Mouse (Mus musculus): Measurements from ENCODE around the gene Ntf5. TPM values are rescaled to one million over a fixed set of nuclear protein-coding genes. Genes with fewer than 3 reads are reported as not detected.

Ntf5 gene
- total RNA-seq, 1 experiment, result 2.4 TPM

- Histone ChIP-seq H3K36me3 (ENCODE audit: control insufficient read depth, insufficient read depth, low read length, poor library complexity, severe bottlenecking) (peaks cover 2% of the 10 kb centered on the region; the same call in 1 of the 2 replicates), H3K9me3 (ENCODE audit: control insufficient read depth, insufficient read depth, low read depth, low read length) (no peaks in the 10 kb centered on the region), H3K9ac (ENCODE audit: insufficient read depth, low read depth, low read length, poor library complexity, severe bottlenecking) (peak overlapping the region; percentile 83), H3K4me3 (ENCODE audit: insufficient read depth in 1 of 2, low read depth in 1 of 2, low read length in 2 of 2, poor library complexity in 1 of 2, severe bottlenecking in 1 of 2) (peak overlapping the region; percentile 73 to 81), H3K4me1 (ENCODE audit: control insufficient read depth in 2 of 2, insufficient read depth in 2 of 2, low read length in 2 of 2, poor library complexity in 1 of 2) (peaks cover 2 to 18% of the 10 kb centered on the region in 2 experiments; a peak in 3 of 4 replicates), H3K27ac (ENCODE audit: insufficient read depth, low read depth, low read length, poor library complexity, severe bottlenecking) (peak overlapping the region; percentile 33; the same call in 1 of the 2 replicates)
- in situ Hi-C loops (cut with MboI; ENCODE audit: low sequenced_read_pairs in 2 of 2, unreplicated experiment in 2 of 2), result no loop called here
- DNase-seq (ENCODE audit: low read depth, low spot score), result peak; percentile 91
- TF ChIP-seq ZNF384 (IDR thresholded peaks at IDR 0.05; ENCODE audit: low read depth, low read length), result peak; percentile 95
- TF ChIP-seq MAFK (IDR thresholded peaks at IDR 0.05; ENCODE audit: insufficient read depth, low read depth, low read length), result no peak
- no peak for TF ChIP-seq CHD2 (IDR thresholded peaks at IDR 0.05; ENCODE audit: low read depth, low read length)
- peak; percentile 65; the same call in 1 of the 2 replicates for TF ChIP-seq HCFC1 (IDR thresholded peaks at IDR 0.05; ENCODE audit: borderline replicate concordance, insufficient read depth, low read length)
Observed at GRCm38 (mm10) chr7:45367020-45367880, 46.2 kb upstream of the Ntf5 start.

- in situ Hi-C loops (cut with MboI; ENCODE audit: low sequenced_read_pairs in 2 of 2, unreplicated experiment in 2 of 2), result no loop called here
- Histone ChIP-seq H3K9ac (ENCODE audit: insufficient read depth, low read depth, low read length, poor library complexity, severe bottlenecking) (peak overlapping the region; percentile 83), H3K4me1 (ENCODE audit: control insufficient read depth in 2 of 2, insufficient read depth in 2 of 2, low read length in 2 of 2, poor library complexity in 1 of 2) (peaks cover 2 to 18% of the 10 kb centered on the region in 2 experiments; a peak in 2 of 4 replicates), H3K4me3 (ENCODE audit: insufficient read depth in 1 of 2, low read depth in 1 of 2, low read length in 2 of 2, poor library complexity in 1 of 2, severe bottlenecking in 1 of 2) (peak overlapping the region; percentile 72 to 81), H3K36me3 (ENCODE audit: control insufficient read depth, insufficient read depth, low read length, poor library complexity, severe bottlenecking) (peaks cover 9% of the 10 kb centered on the region), H3K9me3 (ENCODE audit: control insufficient read depth, insufficient read depth, low read depth, low read length) (no peaks in the 10 kb centered on the region), H3K27ac (ENCODE audit: insufficient read depth, low read depth, low read length, poor library complexity, severe bottlenecking) (no peak overlapping the region)
- DNase-seq (ENCODE audit: low read depth, low spot score), result no peak
- TF ChIP-seq ZNF384 (IDR thresholded peaks at IDR 0.05; ENCODE audit: low read depth, low read length) (no peak), ZC3H11A (IDR thresholded peaks at IDR 0.05; ENCODE audit: borderline replicate concordance, low read depth, low read length) (no peak), HCFC1 (IDR thresholded peaks at IDR 0.05; ENCODE audit: borderline replicate concordance, insufficient read depth, low read length) (no peak), MAFK (IDR thresholded peaks at IDR 0.05; ENCODE audit: insufficient read depth, low read depth, low read length) (no peak), CHD2 (IDR thresholded peaks at IDR 0.05; ENCODE audit: low read depth, low read length) (no peak)
Observed at GRCm38 (mm10) chr7:45368178-45368577, 45.3 kb upstream of the Ntf5 start.

- Histone ChIP-seq H3K9ac (ENCODE audit: insufficient read depth, low read depth, low read length, poor library complexity, severe bottlenecking) (no peak overlapping the region), H3K4me3 (ENCODE audit: insufficient read depth in 1 of 2, low read depth in 1 of 2, low read length in 2 of 2, poor library complexity in 1 of 2, severe bottlenecking in 1 of 2) (0 out of 4 replicates have a peak overlapping the region, but pooled peaks of 1 of the 2 experiments have one; percentile 80), H3K4me1 (ENCODE audit: control insufficient read depth in 2 of 2, insufficient read depth in 2 of 2, low read length in 2 of 2, poor library complexity in 1 of 2) (peaks cover 2 to 18% of the 10 kb centered on the region in 2 experiments; a peak in 2 of 4 replicates), H3K27ac (ENCODE audit: insufficient read depth, low read depth, low read length, poor library complexity, severe bottlenecking) (no peak overlapping the region), H3K36me3 (ENCODE audit: control insufficient read depth, insufficient read depth, low read length, poor library complexity, severe bottlenecking) (peaks cover 14% of the 10 kb centered on the region), H3K9me3 (ENCODE audit: control insufficient read depth, insufficient read depth, low read depth, low read length) (no peaks in the 10 kb centered on the region)
- no peak for TF ChIP-seq ZC3H11A (IDR thresholded peaks at IDR 0.05; ENCODE audit: borderline replicate concordance, low read depth, low read length)
- TF ChIP-seq MAFK (IDR thresholded peaks at IDR 0.05; ENCODE audit: insufficient read depth, low read depth, low read length), result no peak
- no peak for TF ChIP-seq CHD2 (IDR thresholded peaks at IDR 0.05; ENCODE audit: low read depth, low read length)
- TF ChIP-seq ZNF384 (IDR thresholded peaks at IDR 0.05; ENCODE audit: low read depth, low read length), result no peak
- no peak for TF ChIP-seq HCFC1 (IDR thresholded peaks at IDR 0.05; ENCODE audit: borderline replicate concordance, insufficient read depth, low read length)
- DNase-seq (ENCODE audit: low read depth, low spot score), result no peak
- in situ Hi-C loops (cut with MboI; ENCODE audit: low sequenced_read_pairs in 2 of 2, unreplicated experiment in 2 of 2), result no loop called here
Observed at GRCm38 (mm10) chr7:45369022-45369745, 44.3 kb upstream of the Ntf5 start.

GRCm38 (mm10) chr7:45369836-45370474 is 43.5 kb upstream of the Ntf5 start:
- peaks cover 2 to 18% of the 10 kb centered on the region in 2 experiments; a peak in 3 of 4 replicates for H3K4me1 ChIP-seq (ENCODE audit: control insufficient read depth in 2 of 2, insufficient read depth in 2 of 2, low read length in 2 of 2, poor library complexity in 1 of 2)
- in situ Hi-C loops (cut with MboI; ENCODE audit: low sequenced_read_pairs in 2 of 2, unreplicated experiment in 2 of 2), result no loop called here
- no peak for DNase-seq (ENCODE audit: low read depth, low spot score)
- peak overlapping the region; percentile 50 for H3K9ac ChIP-seq (ENCODE audit: insufficient read depth, low read depth, low read length, poor library complexity, severe bottlenecking)
- no peak overlapping the region for H3K27ac ChIP-seq (ENCODE audit: insufficient read depth, low read depth, low read length, poor library complexity, severe bottlenecking)
- TF ChIP-seq HCFC1 (IDR thresholded peaks at IDR 0.05; ENCODE audit: borderline replicate concordance, insufficient read depth, low read length) (no peak), CHD2 (IDR thresholded peaks at IDR 0.05; ENCODE audit: low read depth, low read length) (no peak; the same call in 1 of the 2 replicates), ZNF384 (IDR thresholded peaks at IDR 0.05; ENCODE audit: low read depth, low read length) (no peak), MAFK (IDR thresholded peaks at IDR 0.05; ENCODE audit: insufficient read depth, low read depth, low read length) (no peak), ZC3H11A (IDR thresholded peaks at IDR 0.05; ENCODE audit: borderline replicate concordance, low read depth, low read length) (no peak)
- H3K4me3 ChIP-seq (ENCODE audit: insufficient read depth in 1 of 2, low read depth in 1 of 2, low read length in 2 of 2, poor library complexity in 1 of 2, severe bottlenecking in 1 of 2), result peak overlapping the region; percentile 68 to 80
- peaks cover 18% of the 10 kb centered on the region for H3K36me3 ChIP-seq (ENCODE audit: control insufficient read depth, insufficient read depth, low read length, poor library complexity, severe bottlenecking)
- no peaks in the 10 kb centered on the region for H3K9me3 ChIP-seq (ENCODE audit: control insufficient read depth, insufficient read depth, low read depth, low read length)
